Mouse (Mus musculus): ENCODE measurements around the gene Znfx1. TPM values are rescaled to one million over a fixed set of nuclear protein-coding genes. Genes with fewer than 3 reads are reported as not detected.

Znfx1 gene
- total RNA-seq (2023): 10 to 100 TPM; 68.9 to 75.3 TPM

DNA sequence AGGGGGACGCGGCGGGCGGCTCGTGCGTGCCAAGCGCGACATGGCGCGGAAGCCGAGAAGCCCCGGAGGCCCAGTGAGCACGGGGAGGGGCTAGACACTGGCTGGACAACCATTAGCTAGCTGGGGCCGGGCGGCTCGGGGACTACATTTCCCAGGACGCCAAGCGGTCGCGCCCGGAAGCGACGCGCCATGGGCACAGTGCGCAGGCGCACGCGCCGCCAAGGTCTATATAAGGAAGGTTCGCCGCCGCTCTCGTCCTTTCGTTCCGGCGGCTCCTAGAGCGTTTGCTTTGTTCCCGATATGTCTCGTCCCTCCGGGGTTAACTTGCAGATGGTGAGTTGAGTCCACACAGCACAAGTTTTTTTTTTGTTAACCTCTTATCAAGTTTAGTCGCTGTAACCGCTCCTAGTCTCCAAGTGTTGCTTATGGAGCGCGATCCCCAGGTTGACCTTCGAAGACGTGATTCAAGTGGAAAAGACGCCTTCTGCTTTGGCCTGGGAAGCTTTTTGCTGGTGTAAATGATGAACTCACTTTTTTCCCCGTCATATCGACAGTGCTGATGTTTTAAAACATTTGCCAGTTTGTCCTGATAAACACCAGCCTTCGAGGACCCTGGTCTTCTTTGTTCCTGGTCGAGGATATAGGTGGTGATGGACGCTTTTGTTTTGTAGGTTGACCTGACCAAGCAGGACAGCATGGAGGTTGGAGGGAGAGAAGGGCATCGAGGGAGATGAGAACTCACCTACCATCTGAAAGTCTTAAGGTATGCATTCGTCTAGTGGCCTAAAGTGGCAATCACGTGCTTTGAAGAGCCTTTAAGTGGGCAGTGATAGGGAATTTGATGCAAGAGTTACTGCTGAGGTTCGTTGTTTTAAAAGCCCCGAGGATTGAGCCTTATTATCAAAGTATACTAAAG lies at the start of gene Znfx1:
Znfx1 (minus strand) TSS at position 51 of the 916 bp plus-strand sequence.

DNA sequence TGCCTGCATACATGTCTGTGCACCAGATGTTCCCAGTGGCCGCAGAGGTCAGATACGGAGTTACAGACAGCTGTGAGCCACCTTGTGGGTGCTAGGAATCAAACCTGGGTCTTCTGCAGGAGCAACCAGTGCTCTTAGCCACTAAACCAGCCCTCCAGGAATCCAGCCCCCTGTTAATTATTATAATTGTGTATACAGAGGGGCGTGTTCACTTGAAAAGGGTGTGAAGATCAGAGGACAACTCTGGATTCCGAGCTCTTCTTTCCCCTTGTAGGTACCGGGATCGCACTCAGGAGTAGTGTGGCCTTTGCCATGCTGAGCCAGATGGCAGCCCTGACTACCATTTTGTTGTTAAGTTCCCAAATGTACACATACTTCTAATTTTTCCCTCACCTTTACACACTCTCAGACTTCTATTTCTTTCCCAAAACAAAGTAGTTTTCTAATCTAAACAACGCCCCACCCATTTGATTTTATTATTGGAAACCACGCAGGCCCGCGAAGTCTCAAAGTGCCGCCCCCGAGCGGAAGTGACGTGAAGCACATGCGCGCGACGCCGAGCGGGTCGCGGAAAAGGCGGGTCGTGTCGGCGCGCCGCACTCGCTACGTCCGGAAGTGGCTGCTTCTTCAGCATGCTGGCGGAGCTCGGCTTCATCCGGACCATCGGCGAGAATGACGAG lies 48.0 kb downstream of the Znfx1 start, which contains the start of gene Ddx27:
Ddx27 (plus strand) TSS at position 492 of the 680 bp plus-strand sequence.

DNA sequence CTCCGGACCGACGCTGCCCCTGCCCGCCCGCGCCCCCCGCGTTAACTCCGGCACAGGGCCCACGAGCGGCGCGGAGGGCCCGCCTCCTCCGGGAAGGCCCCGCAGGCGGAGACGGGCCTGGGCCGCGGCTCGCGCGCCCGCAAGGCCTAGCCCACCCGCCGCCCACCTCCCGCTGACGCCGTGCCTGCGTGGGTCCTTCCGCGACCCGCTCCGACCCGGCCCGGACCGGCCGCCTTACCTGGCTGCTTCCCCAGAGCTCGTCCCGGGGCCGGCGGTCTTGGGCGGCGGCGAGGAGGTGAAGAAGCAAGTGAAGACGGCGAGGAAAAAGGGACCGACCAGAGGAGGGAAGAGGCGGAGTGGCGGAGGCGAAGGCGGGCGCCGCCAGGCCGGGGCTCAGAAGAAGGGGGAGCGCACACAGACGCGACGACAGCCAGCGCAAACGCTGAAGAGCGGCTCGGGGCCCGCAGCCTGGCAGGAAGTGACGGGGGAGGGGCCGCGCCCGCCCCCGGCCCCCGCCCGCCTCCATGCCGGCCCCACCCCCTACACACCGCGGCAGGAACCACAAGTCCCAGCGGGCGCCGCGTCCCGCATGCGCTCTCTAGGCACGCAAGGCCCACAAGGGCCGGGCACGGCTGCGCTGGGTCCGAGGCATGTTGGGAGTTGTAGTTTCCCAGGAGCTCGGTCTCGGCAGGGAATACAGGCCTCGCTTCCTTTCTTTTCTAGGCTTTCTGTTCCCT lies 66.9 kb downstream of the Znfx1 start, which contains the start of gene Stau1:
Stau1 (minus strand) TSS at position 504 of the 737 bp plus-strand sequence.

Other genes starting within 250 kb of the Znfx1 start
- gene Cse1l, start 157.0 kb downstream of the Znfx1 start, total RNA-seq (2023): 10 to 100 TPM; 38.0 to 39.7 TPM
- 10 to 100 TPM; 35.4 to 42.7 TPM for gene Stau1, start 66.7 kb downstream of the Znfx1 start, total RNA-seq (2023)
- 10 to 100 TPM; 26.4 to 31.0 TPM for gene Ddx27, start 47.8 kb downstream of the Znfx1 start, total RNA-seq (2023)
- gene Kcnb1, start 127.1 kb upstream of the Znfx1 start, total RNA-seq (2023): under 1 TPM; 0.11 to 0.18 TPM
- under 1 TPM; 0.71 to 0.92 TPM for gene Ptgis, start 177.6 kb upstream of the Znfx1 start, total RNA-seq (2023)

Measured in neutrophil, adult 83 days (primary cell).